Mouse (Mus musculus) neural tube, embryonic 13.5 days (tissue): ENCODE results near the gene Acacb. TPM values are rescaled to one million over a fixed set of nuclear protein-coding genes. Genes with fewer than 3 reads are reported as not detected.

ENCODE experiments used
- ATAC-seq: fragments of 200-750 bp; cut with Nextera tagmentation; 2 replicates; pipeline ENCODE4 v1.8.0; 2017; ENCODE audit warnings: low read depth, mild to moderate bottlenecking, moderate TSS enrichment, moderate library complexity
- H3K27ac ChIP-seq: fragments of 300-500 bp; sonication (generic); replicated peaks from 2 replicates; pipeline ENCODE4 v1.5.1; 2015; ENCODE audit warnings: moderate library complexity, mild to moderate bottlenecking, inconsistent platforms
- H3K27me3 ChIP-seq: fragments of 300-500 bp; sonication (generic); 2 replicates; pipeline ENCODE4 v1.6.1; 2015; ENCODE audit warnings: mild to moderate bottlenecking, inconsistent platforms
- H3K36me3 ChIP-seq: fragments of 300-500 bp; sonication (generic); 2 replicates; pipeline ENCODE4 v1.6.1; 2015; ENCODE audit warnings: mild to moderate bottlenecking, inconsistent platforms
- H3K4me1 ChIP-seq: fragments of 300-500 bp; sonication (generic); replicated peaks from 2 replicates; pipeline ENCODE4 v1.6.1; 2015; ENCODE audit warnings: inconsistent platforms
- H3K4me2 ChIP-seq: fragments of 300-500 bp; sonication (generic); 2 replicates; pipeline ENCODE4 v1.6.1; 2015; ENCODE audit warnings: inconsistent platforms, mild to moderate bottlenecking, moderate library complexity
- H3K4me3 ChIP-seq: fragments of 300-500 bp; sonication (generic); 2 replicates; pipeline ENCODE4 v1.5.1; 2015; ENCODE audit warnings: mild to moderate bottlenecking, inconsistent platforms
- H3K9ac ChIP-seq: fragments of 300-500 bp; sonication (generic); 2 replicates; pipeline ENCODE4 v1.6.1; 2015; ENCODE audit warnings: moderate library complexity, mild to moderate bottlenecking, inconsistent platforms
- H3K9me3 ChIP-seq: fragments of 300-500 bp; sonication (generic); 2 replicates; pipeline ENCODE4 v1.6.1; 2016; ENCODE audit warnings: inconsistent platforms
- WGBS: fragments of 180-500 bp; shearing (Covaris S2); methylation state at CpG from one replicate; pipeline ENCODE4 v1.1.7; 2015; 5-methylcytosine and 5-hydroxymethylcytosine counted together
- polyA plus RNA-seq: library from polyadenylated mRNA; unstranded; fragments of >200 nt; fragmentation: Nextera tagmentation; extraction: Ambion mirVana; gene quantifications from 2 replicates; pipeline ENCODE4 v1.2.1, GENCODE M21; 2015

Acacb gene
- polyA plus RNA-seq, 1 experiment from 2014 or later = 3.1 TPM

- ATAC-seq = no peak
- H3K36me3 ChIP-seq = no peaks in the 10 kb centered on the region
- peaks cover 80% of the 10 kb centered on the region for H3K27me3 ChIP-seq
- H3K4me1 ChIP-seq = peaks cover 12% of the 10 kb centered on the region
- 80% methylated on average over 13 of the region's 13 CpGs for WGBS
- H3K4me3 ChIP-seq = no peak overlapping the region
- no peak overlapping the region for H3K27ac ChIP-seq
- H3K9me3 ChIP-seq = no peaks in the 10 kb centered on the region
- no peak overlapping the region for H3K9ac ChIP-seq
- H3K4me2 ChIP-seq = no peak overlapping the region
Measured at GRCm38 (mm10) chr5:114284604-114285397, 138.5 kb downstream of the Acacb start.

GRCm38 (mm10) chr5:114285398-114285700 is 139.0 kb downstream of the Acacb start:
- no peaks in the 10 kb centered on the region for H3K36me3 ChIP-seq
- 92% methylated on average over 3 of the region's 3 CpGs for WGBS
- no peak overlapping the region for H3K9ac ChIP-seq
- H3K9me3 ChIP-seq = no peaks in the 10 kb centered on the region
- H3K27me3 ChIP-seq = peaks cover 85% of the 10 kb centered on the region
- H3K4me1 ChIP-seq = peaks cover 14% of the 10 kb centered on the region
- H3K4me3 ChIP-seq = no peak overlapping the region
- no peak overlapping the region for H3K4me2 ChIP-seq
- no peak for ATAC-seq
- H3K27ac ChIP-seq = no peak overlapping the region

- ATAC-seq = no peak
- H3K27ac ChIP-seq = no peak overlapping the region
- WGBS = 83% methylated on average over 4 of the region's 4 CpGs
- H3K4me2 ChIP-seq = no peak overlapping the region
- no peak overlapping the region for H3K4me3 ChIP-seq
- peaks cover 14% of the 10 kb centered on the region for H3K4me1 ChIP-seq
- peaks cover 85% of the 10 kb centered on the region for H3K27me3 ChIP-seq
- no peaks in the 10 kb centered on the region for H3K36me3 ChIP-seq
- no peaks in the 10 kb centered on the region for H3K9me3 ChIP-seq
- no peak overlapping the region for H3K9ac ChIP-seq
Measured at GRCm38 (mm10) chr5:114286102-114286501, 139.8 kb downstream of the Acacb start.

- Histone ChIP-seq H3K36me3 (no peaks in the 10 kb centered on the region), H3K9ac (no peak overlapping the region), H3K4me3 (no peak overlapping the region), H3K27ac (no peak overlapping the region), H3K27me3 (peaks cover 85% of the 10 kb centered on the region), H3K4me1 (peaks cover 14% of the 10 kb centered on the region), H3K4me2 (no peak overlapping the region), H3K9me3 (no peaks in the 10 kb centered on the region)
- no peak for ATAC-seq
- 83% methylated on average over 16 of the region's 16 CpGs for WGBS
Measured at GRCm38 (mm10) chr5:114286872-114287571, 140.7 kb downstream of the Acacb start.

- Histone ChIP-seq H3K4me3 (no peak overlapping the region), H3K4me1 (peaks cover 17% of the 10 kb centered on the region), H3K27me3 (peaks cover 89% of the 10 kb centered on the region), H3K4me2 (no peak overlapping the region), H3K36me3 (no peaks in the 10 kb centered on the region), H3K27ac (no peak overlapping the region), H3K9ac (no peak overlapping the region), H3K9me3 (no peaks in the 10 kb centered on the region)
- WGBS = 85% methylated on average over 5 of the region's 5 CpGs
- no peak for ATAC-seq
Measured at GRCm38 (mm10) chr5:114288396-114288795, 142.1 kb downstream of the Acacb start.

GRCm38 (mm10) chr5:114288874-114289273 is 142.5 kb downstream of the Acacb start, which contains the start of gene Myo1h:
Myo1h (plus strand) TSS chr5:114289166.
- 45% methylated on average over 13 of the region's 13 CpGs for WGBS
- Histone ChIP-seq H3K9ac (0 out of 2 replicates have a peak within 1 kb of the TSS, but pooled peaks have one; percentile 34), H3K4me1 (peaks cover 19% of the 10 kb centered on the region), H3K4me3 (no peak within 1 kb of the TSS), H3K9me3 (no peaks in the 10 kb centered on the region), H3K27ac (no peak within 1 kb of the TSS), H3K27me3 (peaks cover 89% of the 10 kb centered on the region), H3K4me2 (no peak within 1 kb of the TSS), H3K36me3 (no peaks in the 10 kb centered on the region)
- no peak for ATAC-seq

- Histone ChIP-seq H3K4me3 (no peak overlapping the region), H3K27me3 (peaks cover 88% of the 10 kb centered on the region), H3K9ac (0 out of 2 replicates have a peak overlapping the region, but pooled peaks have one; percentile 34), H3K4me2 (no peak overlapping the region), H3K9me3 (no peaks in the 10 kb centered on the region), H3K27ac (no peak overlapping the region), H3K36me3 (no peaks in the 10 kb centered on the region), H3K4me1 (peaks cover 19% of the 10 kb centered on the region)
- ATAC-seq = peak; percentile 59; the same call in 1 of the 2 replicates
- WGBS = 63% methylated on average over 3 of the region's 3 CpGs
Measured at GRCm38 (mm10) chr5:114290004-114290403, 143.7 kb downstream of the Acacb start.

- ATAC-seq = no peak
- Histone ChIP-seq H3K9me3 (no peaks in the 10 kb centered on the region), H3K4me3 (no peak overlapping the region), H3K9ac (no peak overlapping the region), H3K27ac (peak overlapping the region; percentile 4; the same call in 1 of the 2 replicates), H3K27me3 (peaks cover 88% of the 10 kb centered on the region), H3K4me2 (no peak overlapping the region), H3K4me1 (peaks cover 44% of the 10 kb centered on the region), H3K36me3 (no peaks in the 10 kb centered on the region)
- 14% methylated on average over 22 of the region's 22 CpGs for WGBS
Measured at GRCm38 (mm10) chr5:114296693-114297631, 150.6 kb downstream of the Acacb start.

- 51% methylated on average over 18 of the region's 18 CpGs for WGBS
- ATAC-seq = 0 out of 2 replicates have a peak, but pooled peaks have one; percentile 17
- peaks cover 41% of the 10 kb centered on the region for H3K4me1 ChIP-seq
Measured at GRCm38 (mm10) chr5:114298212-114298894, 152.0 kb downstream of the Acacb start.

GRCm38 (mm10) chr5:114299156-114299855 is 153.0 kb downstream of the Acacb start:
- Histone ChIP-seq H3K4me3 (no peak overlapping the region), H3K27me3 (peaks cover 86% of the 10 kb centered on the region), H3K4me1 (peaks cover 39% of the 10 kb centered on the region), H3K9me3 (no peaks in the 10 kb centered on the region), H3K4me2 (peak overlapping the region; percentile 22), H3K27ac (0 out of 2 replicates have a peak overlapping the region, but pooled peaks have one; percentile 6), H3K36me3 (no peaks in the 10 kb centered on the region), H3K9ac (no peak overlapping the region)
- whole genome bisulfite sequencing = 18% methylated on average over 22 of the region's 22 CpGs
- ATAC-seq = no peak

More at GRCm38 (mm10) chr5:114298212-114298894, 152.0 kb downstream of the Acacb start:
- H3K4me3 ChIP-seq = no peak overlapping the region
- no peaks in the 10 kb centered on the region for H3K36me3 ChIP-seq
- 0 out of 2 replicates have a peak overlapping the region, but pooled peaks have one; percentile 13 for H3K27ac ChIP-seq
- no peak overlapping the region for H3K9ac ChIP-seq
- H3K4me2 ChIP-seq = no peak overlapping the region
- no peaks in the 10 kb centered on the region for H3K9me3 ChIP-seq
- H3K27me3 ChIP-seq = peaks cover 87% of the 10 kb centered on the region
